Mouse (Mus musculus) bone marrow macrophage, adult 2 months (primary cell): ENCODE data around the gene Cep78.

Experiments used
- CTCF ChIP-seq: IDR thresholded peaks from 2 replicates; pipeline ENCODE4 v1.5.1; 2012; ENCODE audit warnings: low read depth, mild to moderate bottlenecking, low read length, moderate library complexity
- POLR2A ChIP-seq: IDR thresholded peaks from 2 replicates; pipeline ENCODE4 v1.6.1; 2012; ENCODE audit warnings: mild to moderate bottlenecking, low read depth, low read length, borderline replicate concordance

- no peak for TF ChIP-seq CTCF
- no peak for TF ChIP-seq POLR2A
Measured at GRCm38 (mm10) chr19:15924181-15924865, 60.5 kb downstream of the Cep78 start.
